9 mouse cellular contexts compared by ENCODE assay signal in the genomic region with DNA sequence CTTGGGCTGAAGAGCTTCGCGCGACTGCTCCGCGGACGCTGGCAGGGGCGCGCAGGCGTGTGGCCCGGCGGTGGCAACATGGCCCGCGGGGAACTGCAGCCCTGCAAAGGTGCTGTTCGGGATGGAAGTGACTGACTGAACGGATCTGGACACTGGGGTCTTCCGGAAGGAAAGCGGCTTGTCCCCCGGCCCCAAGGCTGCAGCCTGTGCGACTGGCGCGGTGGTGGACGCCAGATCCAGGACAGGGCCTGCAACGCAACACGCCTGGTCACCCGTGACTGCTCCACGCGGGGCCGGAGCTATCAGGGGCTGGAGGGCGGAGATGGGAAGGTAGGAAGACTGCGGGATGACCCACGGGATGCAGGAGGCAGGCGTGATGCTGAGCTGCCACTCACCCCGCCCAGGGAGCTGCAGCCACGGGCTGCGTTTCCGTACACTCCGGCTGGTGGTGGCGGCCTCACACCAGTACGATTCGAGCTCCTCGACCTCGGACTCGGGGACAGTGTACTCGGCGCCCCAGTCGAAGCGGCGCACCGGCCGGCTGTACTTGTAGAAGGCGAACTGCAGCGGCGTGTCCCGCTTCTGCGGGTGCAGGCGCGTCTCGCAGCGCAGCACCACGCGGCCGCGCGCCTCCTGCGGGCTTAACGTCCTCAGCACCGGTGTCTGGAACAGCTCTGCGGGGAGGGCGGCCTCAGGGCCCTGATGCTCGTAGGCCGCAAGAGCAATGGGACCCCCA. TPM values are rescaled to one million over a fixed set of nuclear protein-coding genes. Genes with fewer than 3 reads are reported as not detected.
DNase-seq lines count a peak whose midpoint lies in the region; ATAC-seq and TF ChIP-seq lines count a peak whose summit lies in the region.
"Had no signal": no experiment of that assay in that cellular context is flagged by ENCODE, and none has a peak within 500 bp of the region (broad histone marks: within the 10 kb centered on the region; RNA-seq: fewer than 3 reads in every experiment).

No protein-coding gene starts in this region.

- no peak for TF ChIP-seq POLR2A in spleen, adult 2 months (IDR thresholded peaks at IDR 0.05; ENCODE audit: low read depth, low read length)

- TF ChIP-seq CTCF in spleen, adult 2 months (IDR thresholded peaks at IDR 0.05; ENCODE audit: extremely low read depth, insufficient read depth, insufficient read length, insufficient replicate concordance) = no peak

- peak overlapping the region; percentile 96 for H3K4me2 ChIP-seq in heart, embryonic 14.5 days (ENCODE audit: low read length)

- no peaks in the 10 kb centered on the region for H3K9me3 ChIP-seq in heart, embryonic 14.5 days (ENCODE audit: control insufficient read depth, low read length)
- no peaks in the 10 kb centered on the region for H3K9me3 ChIP-seq in midbrain, embryonic 10.5 days (replicated peaks)

- H3K9ac ChIP-seq in heart, embryonic 14.5 days (ENCODE audit: low read length) = peak overlapping the region; percentile 60

- WGBS in heart, embryonic 14.5 days = under 1% methylated on average over 71 of the region's 71 CpGs
- WGBS in midbrain, embryonic 10.5 days = under 1% methylated on average over 71 of the region's 71 CpGs
- WGBS in spleen, adult 2 months = 5% methylated on average over 71 of the region's 71 CpGs

- peaks cover 4 to 7% of the 10 kb centered on the region in 2 experiments; a peak in 2 of 4 replicates for H3K4me1 ChIP-seq in heart, embryonic 14.5 days (ENCODE audit: control insufficient read depth in 2 of 2, insufficient read depth in 2 of 2, low read length in 2 of 2)
- H3K4me1 ChIP-seq in midbrain, embryonic 10.5 days = peaks cover 18% of the 10 kb centered on the region
- H3K4me1 ChIP-seq in spleen, adult 2 months (ENCODE audit: control insufficient read depth, insufficient read depth, insufficient read length) = peaks cover 18% of the 10 kb centered on the region

- no peak overlapping the region for H3K27ac ChIP-seq in heart, embryonic 14.5 days (replicated peaks in 1 of 2; ENCODE audit: control insufficient read depth in 1 of 2, insufficient read depth in 1 of 2, low read depth in 2 of 2, low read length in 2 of 2)
- H3K27ac ChIP-seq in midbrain, embryonic 10.5 days (replicated peaks) = peak overlapping the region; percentile 63
- H3K27ac ChIP-seq in spleen, adult 2 months (ENCODE audit: insufficient read depth, low read length) = no peak overlapping the region

- no peaks in the 10 kb centered on the region for H3K36me3 ChIP-seq in heart, embryonic 14.5 days (ENCODE audit: control insufficient read depth, insufficient read depth, low read length)
- H3K36me3 ChIP-seq in midbrain, embryonic 10.5 days = no peaks in the 10 kb centered on the region
- H3K36me3 ChIP-seq in spleen, adult 2 months (ENCODE audit: control insufficient read depth, insufficient read depth, low read length) = no peaks in the 10 kb centered on the region

- intact Hi-C loops in gastrocnemius, postnatal 14 days (cut with DNase I; ENCODE audit: low total_unique reads) = no loop called here

- DNase-seq in gastrocnemius, postnatal 14 days = peak; percentile 21
- no peak for DNase-seq in gastrocnemius, adult 18-20 months (ENCODE audit: low spot score)
- DNase-seq in ES-CJ7 (ENCODE audit: low read depth, low spot score) = peak; percentile 41
- peak; percentile 56 to 63 for DNase-seq in cerebellum, postnatal 36 days
- DNase-seq in layer of hippocampus, postnatal 36 days = peak; percentile 21 to 26
- peak; percentile 61 for DNase-seq in midbrain, embryonic 10.5 days (ENCODE audit: low spot score)
- DNase-seq in spleen, adult 2 months (ENCODE audit: low read depth in 1 of 2, low spot score in 2 of 2) = peak in 1 of 2 experiments; percentile 24

- no peak for ATAC-seq in heart, embryonic 14.5 days (ENCODE audit: insufficient number of reproducible peaks, insufficient read depth, low FRiP score, low read depth)

- peak overlapping the region; percentile 41 to 48 for H3K4me3 ChIP-seq in heart, embryonic 14.5 days (ENCODE audit: control insufficient read depth in 1 of 2, insufficient read depth in 1 of 2, low read depth in 1 of 2, low read length in 2 of 2)
- H3K4me3 ChIP-seq in midbrain, embryonic 10.5 days = peak overlapping the region; percentile 74
- H3K4me3 ChIP-seq in spleen, adult 2 months (ENCODE audit: extremely low read depth, insufficient read depth, insufficient read length) = peak overlapping the region; percentile 59

- H3K27me3 ChIP-seq in heart, embryonic 14.5 days (ENCODE audit: control insufficient read depth, insufficient read depth, low read length) = peaks cover 65% of the 10 kb centered on the region
- peaks cover 79% of the 10 kb centered on the region for H3K27me3 ChIP-seq in midbrain, embryonic 10.5 days (ENCODE audit: low read depth, poor library complexity, severe bottlenecking)
- H3K27me3 ChIP-seq in spleen, adult 2 months (ENCODE audit: control insufficient read depth, insufficient read depth, low read length) = peaks cover 1% of the 10 kb centered on the region; the same call in 1 of the 2 replicates

RNA-seq across cellular contexts. Expression of gene Fcrlb, which starts 5.1 kb away (rescaled TPM):
- not detected for total RNA-seq in gastrocnemius, postnatal 14 days (2021)
- total RNA-seq in gastrocnemius, adult 18-20 months (2021) = not detected
- 0.15 TPM in 1 of 2 replicates, not detected in the other for polyA plus RNA-seq in heart, embryonic 14.5 days (2014; fragmentation: Nextera tagmentation; extraction: Ambion mirVana)
- under 1 TPM; 0.45 to 0.58 TPM for total RNA-seq in layer of hippocampus, postnatal 36 days (2021)
- 0.14 TPM in 1 of 2 replicates, not detected in the other for polyA plus RNA-seq in midbrain, embryonic 10.5 days (2016; fragmentation: Nextera tagmentation; extraction: Ambion mirVana)
- 1.5 and 2.5 TPM in 2 replicates for polyA plus RNA-seq in spleen, adult 2 months (2012; rRNA removed)
- total RNA-seq: gastrocnemius, postnatal 4 days had no signal

RNA-seq across cellular contexts. Expression of gene Fcrla, which starts 19.8 kb away (rescaled TPM):
- under 1 TPM in 1 of 2 experiments, not detected in 1; 0.31 TPM for total RNA-seq in gastrocnemius, postnatal 14 days (2021)
- total RNA-seq in gastrocnemius, adult 18-20 months (2021) = not detected
- polyA plus RNA-seq in heart, embryonic 14.5 days (2014; fragmentation: Nextera tagmentation; extraction: Ambion mirVana) = 0.15 TPM in 2 replicates
- not detected for total RNA-seq in layer of hippocampus, postnatal 36 days (2021)
- not detected in 2 replicates for polyA plus RNA-seq in midbrain, embryonic 10.5 days (2016; fragmentation: Nextera tagmentation; extraction: Ambion mirVana)
- polyA plus RNA-seq in spleen, adult 2 months (2012; rRNA removed) = 116 and 142 TPM in 2 replicates

RNA-seq across cellular contexts. Expression of gene Dusp12, which starts 22.3 kb away (rescaled TPM):
- 1 to 10 TPM; 4.0 to 6.1 TPM for total RNA-seq in gastrocnemius, postnatal 14 days (2021)
- 1 to 10 TPM; 4.1 to 5.5 TPM for total RNA-seq in gastrocnemius, adult 18-20 months (2021)
- 23.0 and 27.5 TPM in 2 replicates for polyA plus RNA-seq in heart, embryonic 14.5 days (2014; fragmentation: Nextera tagmentation; extraction: Ambion mirVana)
- total RNA-seq in layer of hippocampus, postnatal 36 days (2021) = 10 to 100 TPM; 14.8 to 15.6 TPM
- polyA plus RNA-seq in midbrain, embryonic 10.5 days (2016; fragmentation: Nextera tagmentation; extraction: Ambion mirVana) = 30.0 and 30.5 TPM in 2 replicates
- 11.0 and 15.0 TPM in 2 replicates for polyA plus RNA-seq in spleen, adult 2 months (2012; rRNA removed)

RNA-seq across cellular contexts. Expression of gene Gm26620, which starts 22.8 kb away (rescaled TPM):
- total RNA-seq in gastrocnemius, postnatal 14 days (2021) = under 1 TPM in 1 of 2 experiments, not detected in 1; 0.35 TPM
- under 1 TPM in 1 of 2 experiments, not detected in 1; 0.47 TPM for total RNA-seq in gastrocnemius, adult 18-20 months (2021)
- not detected in 2 replicates for polyA plus RNA-seq in heart, embryonic 14.5 days (2014; fragmentation: Nextera tagmentation; extraction: Ambion mirVana)
- under 1 TPM; 0.48 to 0.60 TPM for total RNA-seq in layer of hippocampus, postnatal 36 days (2021)
- 0.38 TPM in 1 of 2 replicates, not detected in the other for polyA plus RNA-seq in midbrain, embryonic 10.5 days (2016; fragmentation: Nextera tagmentation; extraction: Ambion mirVana)
- 0.44 and 1.2 TPM in 2 replicates for polyA plus RNA-seq in spleen, adult 2 months (2012; rRNA removed)

RNA-seq across cellular contexts. Expression of gene Atf6, which starts 40.1 kb away (rescaled TPM):
- total RNA-seq in gastrocnemius, postnatal 14 days (2021) = 10 to 100 TPM; 17.6 to 17.8 TPM
- 10 to 100 TPM; 17.0 to 17.7 TPM for total RNA-seq in gastrocnemius, adult 18-20 months (2021)
- 14.4 and 16.0 TPM in 2 replicates for polyA plus RNA-seq in heart, embryonic 14.5 days (2014; fragmentation: Nextera tagmentation; extraction: Ambion mirVana)
- 10 to 100 TPM; 48.7 to 50.9 TPM for total RNA-seq in layer of hippocampus, postnatal 36 days (2021)
- 7.5 and 9.2 TPM in 2 replicates for polyA plus RNA-seq in midbrain, embryonic 10.5 days (2016; fragmentation: Nextera tagmentation; extraction: Ambion mirVana)
- polyA plus RNA-seq in spleen, adult 2 months (2012; rRNA removed) = 9.6 and 10.2 TPM in 2 replicates
